Mouse (Mus musculus): ENCODE measurements around the gene Ggt7.

GRCm38 (mm10) chr2:155523706-155524105, 5.7 kb upstream of the Ggt7 start:
- no peak for TF ChIP-seq GATA1 (IDR thresholded peaks at IDR 0.05; ENCODE audit: borderline replicate concordance, low read length)
- TF ChIP-seq GATA2 (IDR thresholded peaks at IDR 0.05; ENCODE audit: borderline replicate concordance, low read depth, low read length), result no peak

All from G1E (cell line).